ENCODE assay signal across 10 mouse cellular contexts in genomic region chr6:125154550-125154949, GRCm38 (mm10). TPM values are rescaled to one million over a fixed set of nuclear protein-coding genes. Genes with fewer than 3 reads are reported as not detected.
DNase-seq lines count a peak whose midpoint lies in the region; ATAC-seq and TF ChIP-seq lines count a peak whose summit lies in the region.
"Had no signal": no experiment of that assay in that cellular context is flagged by ENCODE, and none has a peak within 500 bp of the region (broad histone marks: within the 10 kb centered on the region; RNA-seq: fewer than 3 reads in every experiment).

No protein-coding gene starts in this region.

- no peak overlapping the region for H3K4me3 ChIP-seq in hindbrain, postnatal 0 days (ENCODE audit: low read length)
- H3K4me3 ChIP-seq in hindbrain, embryonic 11.5 days (ENCODE audit: low read depth, low read length) = no peak overlapping the region
- no peak overlapping the region for H3K4me3 ChIP-seq in midbrain, embryonic 16.5 days (ENCODE audit: low read depth, low read length)
- no peak overlapping the region for H3K4me3 ChIP-seq in midbrain, embryonic 15.5 days
- H3K4me3 ChIP-seq: hindbrain, embryonic 13.5 days; midbrain, embryonic 12.5 days had no signal

- peak; percentile 48; the same call in 1 of the 2 replicates for ATAC-seq in hindbrain, postnatal 0 days
- no peak for ATAC-seq in hindbrain, embryonic 11.5 days (ENCODE audit: low FRiP score)
- peak; percentile 37; the same call in 1 of the 2 replicates for ATAC-seq in midbrain, embryonic 16.5 days
- no peak for ATAC-seq in midbrain, embryonic 15.5 days (replicated peaks)

- no peak overlapping the region for H3K27ac ChIP-seq in hindbrain, postnatal 0 days
- H3K27ac ChIP-seq in hindbrain, embryonic 11.5 days (ENCODE audit: low read depth, low read length) = no peak overlapping the region
- H3K27ac ChIP-seq in midbrain, embryonic 16.5 days (ENCODE audit: low read length) = no peak overlapping the region
- H3K27ac ChIP-seq in midbrain, embryonic 15.5 days = no peak overlapping the region
- H3K27ac ChIP-seq: hindbrain, embryonic 13.5 days; midbrain, embryonic 12.5 days had no signal

- peaks cover 22% of the 10 kb centered on the region; the same call in 1 of the 2 replicates for H3K36me3 ChIP-seq in hindbrain, postnatal 0 days (ENCODE audit: insufficient read depth, low read length)
- peaks cover 7% of the 10 kb centered on the region; the same call in 1 of the 2 replicates for H3K36me3 ChIP-seq in hindbrain, embryonic 11.5 days (ENCODE audit: control insufficient read depth, insufficient read depth, low read length)
- H3K36me3 ChIP-seq in midbrain, embryonic 16.5 days (ENCODE audit: control insufficient read depth, insufficient read depth, low read length) = peaks cover 21% of the 10 kb centered on the region
- peaks cover 4% of the 10 kb centered on the region; the same call in 1 of the 2 replicates for H3K36me3 ChIP-seq in midbrain, embryonic 15.5 days (replicated peaks)

- H3K4me1 ChIP-seq in hindbrain, postnatal 0 days (ENCODE audit: insufficient read depth, low read length) = peaks cover 3% of the 10 kb centered on the region; the same call in 1 of the 2 replicates
- H3K4me1 ChIP-seq in hindbrain, embryonic 11.5 days (replicated peaks; ENCODE audit: control insufficient read depth, insufficient read depth, low read length) = no peaks in the 10 kb centered on the region; the same call in 1 of the 2 replicates
- H3K4me1 ChIP-seq in midbrain, embryonic 16.5 days (ENCODE audit: control insufficient read depth, insufficient read depth, low read length) = no peaks in the 10 kb centered on the region
- H3K4me1 ChIP-seq in midbrain, embryonic 15.5 days = peaks cover 2% of the 10 kb centered on the region; the same call in 1 of the 2 replicates

- peak; percentile 66 for DNase-seq in hindbrain, postnatal 0 days (ENCODE audit: low spot score)
- DNase-seq in hindbrain, embryonic 11.5 days (ENCODE audit: low spot score) = no peak
- DNase-seq in R1 (ENCODE audit: low read depth, low spot score) = peak; percentile 59
- DNase-seq in naive thymus-derived CD4-positive, alpha-beta T cell, adult 2 months (ENCODE audit: low read depth) = peak; percentile 51
- DNase-seq in frontal cortex, postnatal 36 days (ENCODE audit: low spot score in 2 of 2) = no peak
- no peak for DNase-seq in right cerebral cortex, postnatal 36 days (ENCODE audit: low spot score in 2 of 2)

- no peaks in the 10 kb centered on the region for H3K27me3 ChIP-seq in hindbrain, postnatal 0 days (ENCODE audit: insufficient read depth, low read length)
- no peaks in the 10 kb centered on the region for H3K27me3 ChIP-seq in hindbrain, embryonic 11.5 days (ENCODE audit: control insufficient read depth, insufficient read depth, low read length)
- no peaks in the 10 kb centered on the region for H3K27me3 ChIP-seq in midbrain, embryonic 16.5 days (ENCODE audit: control insufficient read depth, insufficient read depth, low read depth, low read length)
- no peaks in the 10 kb centered on the region for H3K27me3 ChIP-seq in midbrain, embryonic 15.5 days (replicated peaks)
- H3K27me3 ChIP-seq: hindbrain, embryonic 13.5 days; midbrain, embryonic 12.5 days had no signal

- TF ChIP-seq CTCF in hindbrain, postnatal 0 days (IDR thresholded peaks at IDR 0.05; ENCODE audit: low read depth) = peak; percentile 62

- no peak overlapping the region for H3K9ac ChIP-seq in hindbrain, postnatal 0 days (replicated peaks; ENCODE audit: low read length)
- no peak overlapping the region for H3K9ac ChIP-seq in hindbrain, embryonic 11.5 days (ENCODE audit: low read depth, low read length)
- H3K9ac ChIP-seq in midbrain, embryonic 16.5 days (ENCODE audit: low read depth, low read length) = no peak overlapping the region
- no peak overlapping the region for H3K9ac ChIP-seq in midbrain, embryonic 15.5 days
- H3K9ac ChIP-seq: hindbrain, embryonic 13.5 days; midbrain, embryonic 12.5 days had no signal

- no peaks in the 10 kb centered on the region for H3K9me3 ChIP-seq in hindbrain, postnatal 0 days (ENCODE audit: low read length)
- no peaks in the 10 kb centered on the region for H3K9me3 ChIP-seq in hindbrain, embryonic 11.5 days (ENCODE audit: control insufficient read depth, low read length)
- no peaks in the 10 kb centered on the region for H3K9me3 ChIP-seq in midbrain, embryonic 16.5 days (replicated peaks; ENCODE audit: control insufficient read depth, low read length, poor library complexity, severe bottlenecking)
- no peaks in the 10 kb centered on the region for H3K9me3 ChIP-seq in midbrain, embryonic 15.5 days
- H3K9me3 ChIP-seq: hindbrain, embryonic 13.5 days; midbrain, embryonic 12.5 days had no signal

- H3K4me2 ChIP-seq in hindbrain, postnatal 0 days (ENCODE audit: low read depth, low read length) = no peak overlapping the region
- H3K4me2 ChIP-seq in hindbrain, embryonic 11.5 days (replicated peaks; ENCODE audit: low read depth, low read length) = no peak overlapping the region
- no peak overlapping the region for H3K4me2 ChIP-seq in midbrain, embryonic 16.5 days (ENCODE audit: low read length)
- H3K4me2 ChIP-seq in midbrain, embryonic 15.5 days = no peak overlapping the region
- H3K4me2 ChIP-seq: hindbrain, embryonic 13.5 days; midbrain, embryonic 12.5 days had no signal

RNA-seq across cellular contexts. Expression of gene Iffo1, which starts 9.5 kb away (rescaled TPM):
- 29.1 and 30.5 TPM in 2 replicates for total RNA-seq in hindbrain, postnatal 0 days (2014; rRNA removed)
- polyA plus RNA-seq in hindbrain, postnatal 0 days (2015; fragmentation: Nextera tagmentation; extraction: Ambion mirVana) = 20.3 and 20.6 TPM in 2 replicates
- polyA plus RNA-seq in hindbrain, embryonic 11.5 days (2014; fragmentation: Nextera tagmentation; extraction: Ambion mirVana) = 10.3 and 10.4 TPM in 2 replicates
- polyA plus RNA-seq in midbrain, embryonic 16.5 days (2015; fragmentation: Nextera tagmentation; extraction: Ambion mirVana) = 21.1 and 21.2 TPM in 2 replicates
- 22.0 and 23.3 TPM in 2 replicates for polyA plus RNA-seq in midbrain, embryonic 15.5 days (2015; fragmentation: Nextera tagmentation; extraction: Ambion mirVana)

RNA-seq across cellular contexts. Expression of gene Gapdh, which starts 11.7 kb away (rescaled TPM):
- total RNA-seq in hindbrain, postnatal 0 days (2014; rRNA removed) = 2,711 and 2,736 TPM in 2 replicates
- 1,874 and 1,919 TPM in 2 replicates for polyA plus RNA-seq in hindbrain, postnatal 0 days (2015; fragmentation: Nextera tagmentation; extraction: Ambion mirVana)
- polyA plus RNA-seq in hindbrain, embryonic 11.5 days (2014; fragmentation: Nextera tagmentation; extraction: Ambion mirVana) = 2,070 and 2,095 TPM in 2 replicates
- 1,326 and 1,443 TPM in 2 replicates for polyA plus RNA-seq in midbrain, embryonic 16.5 days (2015; fragmentation: Nextera tagmentation; extraction: Ambion mirVana)
- 1,389 and 1,453 TPM in 2 replicates for polyA plus RNA-seq in midbrain, embryonic 15.5 days (2015; fragmentation: Nextera tagmentation; extraction: Ambion mirVana)

RNA-seq across cellular contexts. Expression of gene Nop2, which starts 22.8 kb away (rescaled TPM):
- 33.9 and 34.2 TPM in 2 replicates for total RNA-seq in hindbrain, postnatal 0 days (2014; rRNA removed)
- polyA plus RNA-seq in hindbrain, postnatal 0 days (2015; fragmentation: Nextera tagmentation; extraction: Ambion mirVana) = 37.3 and 38.8 TPM in 2 replicates
- 45.3 and 58.8 TPM in 2 replicates for polyA plus RNA-seq in hindbrain, embryonic 11.5 days (2014; fragmentation: Nextera tagmentation; extraction: Ambion mirVana)
- polyA plus RNA-seq in midbrain, embryonic 16.5 days (2015; fragmentation: Nextera tagmentation; extraction: Ambion mirVana) = 49.2 and 49.3 TPM in 2 replicates
- polyA plus RNA-seq in midbrain, embryonic 15.5 days (2015; fragmentation: Nextera tagmentation; extraction: Ambion mirVana) = 48.4 and 49.1 TPM in 2 replicates

RNA-seq across cellular contexts. Expression of gene Ncapd2, which starts 37.0 kb away (rescaled TPM):
- 47.1 and 56.3 TPM in 2 replicates for total RNA-seq in hindbrain, postnatal 0 days (2014; rRNA removed)
- 30.3 and 34.1 TPM in 2 replicates for polyA plus RNA-seq in hindbrain, postnatal 0 days (2015; fragmentation: Nextera tagmentation; extraction: Ambion mirVana)
- polyA plus RNA-seq in hindbrain, embryonic 11.5 days (2014; fragmentation: Nextera tagmentation; extraction: Ambion mirVana) = 109 and 110 TPM in 2 replicates
- 39.4 and 41.2 TPM in 2 replicates for polyA plus RNA-seq in midbrain, embryonic 16.5 days (2015; fragmentation: Nextera tagmentation; extraction: Ambion mirVana)
- polyA plus RNA-seq in midbrain, embryonic 15.5 days (2015; fragmentation: Nextera tagmentation; extraction: Ambion mirVana) = 58.3 and 58.6 TPM in 2 replicates

RNA-seq across cellular contexts. Expression of gene Mrpl51, which starts 37.1 kb away (rescaled TPM):
- 20.6 and 40.3 TPM in 2 replicates for total RNA-seq in hindbrain, postnatal 0 days (2014; rRNA removed)
- polyA plus RNA-seq in hindbrain, postnatal 0 days (2015; fragmentation: Nextera tagmentation; extraction: Ambion mirVana) = 159 and 163 TPM in 2 replicates
- polyA plus RNA-seq in hindbrain, embryonic 11.5 days (2014; fragmentation: Nextera tagmentation; extraction: Ambion mirVana) = 184 and 189 TPM in 2 replicates
- 132 TPM in 2 replicates for polyA plus RNA-seq in midbrain, embryonic 16.5 days (2015; fragmentation: Nextera tagmentation; extraction: Ambion mirVana)
- polyA plus RNA-seq in midbrain, embryonic 15.5 days (2015; fragmentation: Nextera tagmentation; extraction: Ambion mirVana) = 129 and 131 TPM in 2 replicates

Comparison
In these comparisons a context has a peak if more than half of its experiments do, and no peak if none do; other contexts are left out.
1. ATAC-seq: peak in hindbrain, postnatal 0 days (single experiment) and midbrain, embryonic 16.5 days (single experiment); none in hindbrain, embryonic 11.5 days (single experiment) and midbrain, embryonic 15.5 days (single experiment).
2. DNase-seq: peak in hindbrain, postnatal 0 days (single experiment), R1 (single experiment) and naive thymus-derived CD4-positive, alpha-beta T cell, adult 2 months (single experiment); none in hindbrain, embryonic 11.5 days (single experiment), frontal cortex, postnatal 36 days (0 of 2) and right cerebral cortex, postnatal 36 days (0 of 2).